Mouse (Mus musculus) right cerebral cortex, postnatal 10 days (tissue): ENCODE data around the gene Crip1.
A peak's percentile ranks its signal among the peaks of the same experiment; 100 is the strongest.

Source experiments
- DNase-seq, 2 experiments: peaks; one replicate each; pipeline ENCODE4 v3.0.0; 2021; ENCODE audit warnings: low spot score in 2 of 2

The Crip1 gene

GRCm38 (mm10) chr12:113130732-113131131 lies 15.4 kb upstream of the Crip1 start:
- DNase-seq = no peak

GRCm38 (mm10) chr12:113131601-113132000 lies 14.5 kb upstream of the Crip1 start:
- DNase-seq = no peak

GRCm38 (mm10) chr12:113132567-113132966 lies 13.5 kb upstream of the Crip1 start:
- DNase-seq = no peak

- no peak for DNase-seq
These were observed 12.9 kb upstream of the Crip1 start for GRCm38 (mm10) chr12:113133260-113133659.

GRCm38 (mm10) chr12:113133861-113134403 lies 12.2 kb upstream of the Crip1 start:
- no peak for DNase-seq

- DNase-seq = no peak
These were observed 11.6 kb upstream of the Crip1 start for GRCm38 (mm10) chr12:113134502-113134901.

GRCm38 (mm10) chr12:113135401-113135800 lies 10.7 kb upstream of the Crip1 start:
- DNase-seq = no peak

GRCm38 (mm10) chr12:113136492-113137020 lies 9.6 kb upstream of the Crip1 start:
- DNase-seq = no peak

- no peak for DNase-seq
These were observed 8.6 kb upstream of the Crip1 start for GRCm38 (mm10) chr12:113137260-113138213.

- DNase-seq = no peak
These were observed 7.8 kb upstream of the Crip1 start for GRCm38 (mm10) chr12:113138291-113138690.

- DNase-seq = peak in 1 of 2 experiments; percentile 60
These were observed 6.9 kb upstream of the Crip1 start for GRCm38 (mm10) chr12:113138901-113139864.

GRCm38 (mm10) chr12:113139908-113140615 lies 6.1 kb upstream of the Crip1 start, which contains the start of gene Crip2:
Crip2 (plus strand) TSS chr12:113140236.
- peak; percentile 96 to 97 for DNase-seq

- DNase-seq = peak in 1 of 2 experiments; percentile 61
These were observed 5.3 kb upstream of the Crip1 start for GRCm38 (mm10) chr12:113140616-113141411.

- DNase-seq = peak; percentile 72 to 80
These were observed 4.6 kb upstream of the Crip1 start for GRCm38 (mm10) chr12:113141531-113141973.

GRCm38 (mm10) chr12:113142021-113142975 lies 3.8 kb upstream of the Crip1 start:
- DNase-seq = peak; percentile 81 to 86

GRCm38 (mm10) chr12:113143164-113143563 lies 3.0 kb upstream of the Crip1 start:
- DNase-seq = no peak

GRCm38 (mm10) chr12:113144001-113144756 lies 1.9 kb upstream of the Crip1 start:
- peak in 1 of 2 experiments; percentile 49 for DNase-seq

- DNase-seq = no peak
These were observed 1.2 kb upstream of the Crip1 start for GRCm38 (mm10) chr12:113144886-113145285.
